In the genomic region with DNA sequence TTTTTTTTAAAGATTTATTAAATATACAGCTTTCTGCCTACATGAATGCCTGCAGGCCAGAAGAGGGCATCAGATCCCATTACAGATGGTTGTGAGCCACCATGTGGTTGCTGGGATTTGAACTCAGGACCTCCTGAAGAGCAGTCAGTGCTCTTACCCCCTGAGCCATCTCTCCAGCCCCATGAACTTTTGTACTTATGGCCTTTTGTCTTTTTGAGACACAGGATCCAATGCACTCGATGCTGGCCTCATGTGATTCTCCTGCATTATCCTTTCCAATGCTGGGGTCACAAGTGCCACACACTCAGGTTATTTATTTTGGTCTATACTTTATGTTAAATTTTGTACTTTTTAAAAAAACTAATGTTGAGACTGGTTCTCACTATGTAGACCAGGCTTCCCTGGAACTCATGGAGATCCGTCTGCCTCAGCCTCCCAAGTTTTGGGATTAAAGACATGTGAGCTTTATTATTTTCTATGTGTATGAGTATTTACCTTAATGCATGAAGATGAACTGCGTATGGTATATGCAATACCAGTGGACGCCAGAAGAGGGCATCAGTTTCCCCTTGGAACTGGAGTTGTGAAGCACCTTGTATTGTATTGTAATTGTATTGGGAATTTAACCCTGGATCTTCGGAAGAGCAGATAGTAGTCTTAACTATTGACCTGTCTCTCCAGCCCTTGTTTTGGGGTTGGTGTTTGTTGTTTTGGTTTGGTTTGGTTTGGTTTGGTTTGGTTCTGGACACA, we compare ENCODE assay signal across 9 mouse cellular contexts. TPM values are rescaled to one million over a fixed set of nuclear protein-coding genes. Genes with fewer than 3 reads are reported as not detected.
A peak's percentile ranks its signal among the peaks of the same experiment; 100 is the strongest.
DNase-seq lines count a peak whose midpoint lies in the region; ATAC-seq and TF ChIP-seq lines count a peak whose summit lies in the region.
"Had no signal": no experiment of that assay in that cellular context is flagged by ENCODE, and none has a peak within 500 bp of the region (broad histone marks: within the 10 kb centered on the region; RNA-seq: fewer than 3 reads in every experiment).

No protein-coding gene starts in this region.

- no peaks in the 10 kb centered on the region for H3K4me1 ChIP-seq in hindbrain, embryonic 11.5 days (replicated peaks; ENCODE audit: control insufficient read depth, insufficient read depth, low read length)
- H3K4me1 ChIP-seq in hindbrain, embryonic 13.5 days (replicated peaks) = no peaks in the 10 kb centered on the region
- H3K4me1 ChIP-seq in G1E (ENCODE audit: insufficient read depth, low read depth, low read length) = 0 out of 2 replicates have a peak, but pooled peaks cover 4% of the 10 kb centered on the region
- H3K4me1 ChIP-seq in liver, embryonic 14.5 days (replicated peaks; ENCODE audit: control insufficient read depth in 2 of 2, insufficient read depth in 2 of 2, low read length in 1 of 2) = no peaks in the 10 kb centered on the region
- H3K4me1 ChIP-seq in stomach, postnatal 0 days (replicated peaks; ENCODE audit: control insufficient read depth, insufficient read depth) = no peaks in the 10 kb centered on the region
- H3K4me1 ChIP-seq: embryonic facial prominence, embryonic 13.5 days had no signal

- TF ChIP-seq EP300 in liver, embryonic 14.5 days (IDR thresholded peaks at IDR 0.05; ENCODE audit: low read depth) = no peak
- no peak for TF ChIP-seq EP300 in stomach, postnatal 0 days (optimal IDR thresholded peaks at IDR 0.05)

- H3K27me3 ChIP-seq in hindbrain, embryonic 11.5 days (ENCODE audit: control insufficient read depth, insufficient read depth, low read length) = no peaks in the 10 kb centered on the region
- H3K27me3 ChIP-seq in hindbrain, embryonic 13.5 days = no peaks in the 10 kb centered on the region
- H3K27me3 ChIP-seq in G1E (ENCODE audit: insufficient read depth, low read length) = no peaks in the 10 kb centered on the region
- no peaks in the 10 kb centered on the region for H3K27me3 ChIP-seq in liver, embryonic 14.5 days (ENCODE audit: control insufficient read depth, insufficient read depth, low read length)
- H3K27me3 ChIP-seq in stomach, postnatal 0 days (ENCODE audit: control insufficient read depth, insufficient read depth, low read length) = no peaks in the 10 kb centered on the region
- H3K27me3 ChIP-seq: embryonic facial prominence, embryonic 13.5 days had no signal

- WGBS in hindbrain, embryonic 11.5 days = 34% methylated on average over 5 of the region's 5 CpGs
- WGBS in hindbrain, embryonic 13.5 days = 28% methylated on average over 5 of the region's 5 CpGs
- 28% methylated on average over 5 of the region's 5 CpGs for WGBS in liver, embryonic 14.5 days (ENCODE audit: insufficient replicate concordance)
- WGBS in stomach, postnatal 0 days = 39% methylated on average over 5 of the region's 5 CpGs

- peak; percentile 75 for TF ChIP-seq CTCF in G1E (IDR thresholded peaks at IDR 0.05; ENCODE audit: low read depth, low read length)
- TF ChIP-seq CTCF in liver, embryonic 14.5 days (IDR thresholded peaks at IDR 0.05; ENCODE audit: low read depth) = peak; percentile 76
- TF ChIP-seq CTCF in stomach, postnatal 0 days (IDR thresholded peaks at IDR 0.05; ENCODE audit: low read depth) = peak; percentile 85

- H3K4me2 ChIP-seq in hindbrain, embryonic 11.5 days (replicated peaks; ENCODE audit: low read depth, low read length) = no peak overlapping the region
- H3K4me2 ChIP-seq in hindbrain, embryonic 13.5 days = no peak overlapping the region
- no peak overlapping the region for H3K4me2 ChIP-seq in liver, embryonic 14.5 days (ENCODE audit: low read depth)
- H3K4me2 ChIP-seq in stomach, postnatal 0 days (replicated peaks; ENCODE audit: low read depth) = no peak overlapping the region
- H3K4me2 ChIP-seq: embryonic facial prominence, embryonic 13.5 days had no signal

- no peaks in the 10 kb centered on the region for H3K9me3 ChIP-seq in hindbrain, embryonic 11.5 days (ENCODE audit: control insufficient read depth, low read length)
- no peaks in the 10 kb centered on the region for H3K9me3 ChIP-seq in hindbrain, embryonic 13.5 days
- no peaks in the 10 kb centered on the region for H3K9me3 ChIP-seq in G1E (replicated peaks)
- no peaks in the 10 kb centered on the region for H3K9me3 ChIP-seq in liver, embryonic 14.5 days (ENCODE audit: control insufficient read depth, low read length)
- H3K9me3 ChIP-seq in stomach, postnatal 0 days (ENCODE audit: control insufficient read depth, low read length) = no peaks in the 10 kb centered on the region

- H3K9ac ChIP-seq in hindbrain, embryonic 11.5 days (ENCODE audit: low read depth, low read length) = no peak overlapping the region
- no peak overlapping the region for H3K9ac ChIP-seq in hindbrain, embryonic 13.5 days
- H3K9ac ChIP-seq in liver, embryonic 14.5 days (replicated peaks) = no peak overlapping the region
- H3K9ac ChIP-seq in stomach, postnatal 0 days (ENCODE audit: low read length) = no peak overlapping the region
- H3K9ac ChIP-seq: embryonic facial prominence, embryonic 13.5 days had no signal

- intact Hi-C loops in gastrocnemius, postnatal 36 days (cut with DNase I) = no loop called here

- ATAC-seq in hindbrain, embryonic 11.5 days (ENCODE audit: low FRiP score) = no peak
- ATAC-seq in hindbrain, embryonic 13.5 days (ENCODE audit: low FRiP score) = no peak
- ATAC-seq in G1E (ENCODE audit: extremely low read depth, insufficient number of reproducible peaks, low FRiP score, poor library complexity, severe bottlenecking) = no peak
- ATAC-seq in liver, embryonic 14.5 days (ENCODE audit: insufficient read depth) = no peak
- no peak for ATAC-seq in stomach, postnatal 0 days (ENCODE audit: low FRiP score, low TSS enrichment)

- no peak overlapping the region for H3K4me3 ChIP-seq in hindbrain, embryonic 11.5 days (ENCODE audit: low read depth, low read length)
- no peak overlapping the region for H3K4me3 ChIP-seq in hindbrain, embryonic 13.5 days
- H3K4me3 ChIP-seq in G1E (ENCODE audit: low read depth, low read length) = no peak overlapping the region
- H3K4me3 ChIP-seq in liver, embryonic 14.5 days (ENCODE audit: insufficient read depth in 1 of 2, low read depth in 2 of 2, low read length in 2 of 2) = no peak overlapping the region
- H3K4me3 ChIP-seq in stomach, postnatal 0 days (ENCODE audit: low read depth, low read length) = no peak overlapping the region
- H3K4me3 ChIP-seq: embryonic facial prominence, embryonic 13.5 days had no signal

- peak; percentile 78 for DNase-seq in hindbrain, embryonic 11.5 days (ENCODE audit: low spot score)
- DNase-seq in A20 (ENCODE audit: low read depth, low spot score) (peak; percentile 58), G1E (ENCODE audit: low spot score) (no peak)
- peak; percentile 81 for DNase-seq in embryo, embryonic 10 days (ENCODE audit: low spot score)
- DNase-seq in liver, embryonic 14.5 days (ENCODE audit: low read depth in 3 of 3, low spot score in 3 of 3) = peak in 2 of 3 experiments; percentile 40 to 41
- peak; percentile 62 for DNase-seq in stomach, postnatal 0 days (ENCODE audit: low spot score)
- no peak for DNase-seq in gastrocnemius, postnatal 36 days

- H3K36me3 ChIP-seq in hindbrain, embryonic 11.5 days (ENCODE audit: control insufficient read depth, insufficient read depth, low read length) = peaks cover 7% of the 10 kb centered on the region; the same call in 1 of the 2 replicates
- H3K36me3 ChIP-seq in hindbrain, embryonic 13.5 days = peaks cover 48% of the 10 kb centered on the region
- peaks cover 69% of the 10 kb centered on the region for H3K36me3 ChIP-seq in G1E (replicated peaks)
- H3K36me3 ChIP-seq in liver, embryonic 14.5 days (replicated peaks; ENCODE audit: control insufficient read depth, insufficient read depth, low read depth) = no peaks in the 10 kb centered on the region
- H3K36me3 ChIP-seq in stomach, postnatal 0 days (ENCODE audit: control insufficient read depth, insufficient read depth, low read length) = peaks cover 26% of the 10 kb centered on the region

- no peak overlapping the region for H3K27ac ChIP-seq in hindbrain, embryonic 11.5 days (ENCODE audit: low read depth, low read length)
- H3K27ac ChIP-seq in hindbrain, embryonic 13.5 days = no peak overlapping the region
- H3K27ac ChIP-seq in liver, embryonic 14.5 days = no peak overlapping the region
- H3K27ac ChIP-seq in stomach, postnatal 0 days (replicated peaks) = no peak overlapping the region
- H3K27ac ChIP-seq: embryonic facial prominence, embryonic 13.5 days had no signal

RNA-seq across cellular contexts. Expression of a gene that starts 15.0 kb away (rescaled TPM):
- polyA plus RNA-seq in hindbrain, embryonic 11.5 days (2014; fragmentation: Nextera tagmentation; extraction: Ambion mirVana) = 7.6 and 8.0 TPM in 2 replicates
- polyA plus RNA-seq in hindbrain, embryonic 13.5 days (2015; fragmentation: Nextera tagmentation; extraction: Ambion mirVana) = 2.8 and 2.9 TPM in 2 replicates
- total RNA-seq in G1E (2014; fragmentation: Nextera tagmentation) (0.30 TPM in 1 of 2 replicates, not detected in the other), G1E (2017) (0.05 and 0.12 TPM in 2 replicates)
- 0.28 and 0.30 TPM in 2 replicates for polyA plus RNA-seq in G1E (2012)
- polyA plus RNA-seq in liver, embryonic 14.5 days (2012; rRNA removed) = 0.68 and 0.92 TPM in 2 replicates
- polyA plus RNA-seq in liver, embryonic 14.5 days (2014; fragmentation: Nextera tagmentation; extraction: Ambion mirVana) = 0.09 and 0.14 TPM in 2 replicates
- 3.5 and 5.1 TPM in 2 replicates for polyA plus RNA-seq in stomach, postnatal 0 days (2015; fragmentation: Nextera tagmentation; extraction: Ambion mirVana)
- total RNA-seq in gastrocnemius, postnatal 36 days (2021) = 1 to 10 TPM; 2.0 TPM

RNA-seq across cellular contexts. Expression of a gene that starts 17.4 kb away (rescaled TPM):
- 8.8 and 9.4 TPM in 2 replicates for polyA plus RNA-seq in hindbrain, embryonic 11.5 days (2014; fragmentation: Nextera tagmentation; extraction: Ambion mirVana)
- polyA plus RNA-seq in hindbrain, embryonic 13.5 days (2015; fragmentation: Nextera tagmentation; extraction: Ambion mirVana) = 6.6 and 7.3 TPM in 2 replicates
- total RNA-seq in G1E (2014; fragmentation: Nextera tagmentation) (23.6 and 28.7 TPM in 2 replicates), G1E (2017) (3.9 and 4.4 TPM in 2 replicates)
- 13.6 and 22.4 TPM in 2 replicates for polyA plus RNA-seq in G1E (2012)
- polyA plus RNA-seq in liver, embryonic 14.5 days (2012; rRNA removed) = 2.5 and 3.2 TPM in 2 replicates
- 1.8 and 2.2 TPM in 2 replicates for polyA plus RNA-seq in liver, embryonic 14.5 days (2014; fragmentation: Nextera tagmentation; extraction: Ambion mirVana)
- 7.5 and 8.8 TPM in 2 replicates for polyA plus RNA-seq in stomach, postnatal 0 days (2015; fragmentation: Nextera tagmentation; extraction: Ambion mirVana)
- 1 to 10 TPM; 5.1 to 6.5 TPM for total RNA-seq in gastrocnemius, postnatal 36 days (2021)

RNA-seq across cellular contexts. Expression of a gene that starts 31.5 kb away (rescaled TPM):
- polyA plus RNA-seq in hindbrain, embryonic 11.5 days (2014; fragmentation: Nextera tagmentation; extraction: Ambion mirVana) = 9.0 and 11.0 TPM in 2 replicates
- polyA plus RNA-seq in hindbrain, embryonic 13.5 days (2015; fragmentation: Nextera tagmentation; extraction: Ambion mirVana) = 6.1 and 8.2 TPM in 2 replicates
- total RNA-seq in G1E (2014; fragmentation: Nextera tagmentation) = not detected in 2 replicates
- total RNA-seq in G1E (2017) = 0.23 TPM in 1 of 2 replicates, not detected in the other
- polyA plus RNA-seq in G1E (2012) = not detected in 2 replicates
- polyA plus RNA-seq in liver, embryonic 14.5 days (2012; rRNA removed) = 0.44 and 0.47 TPM in 2 replicates
- polyA plus RNA-seq in liver, embryonic 14.5 days (2014; fragmentation: Nextera tagmentation; extraction: Ambion mirVana) = not detected in 2 replicates
- polyA plus RNA-seq in stomach, postnatal 0 days (2015; fragmentation: Nextera tagmentation; extraction: Ambion mirVana) = 7.3 and 7.4 TPM in 2 replicates
- total RNA-seq in gastrocnemius, postnatal 36 days (2021) = under 1 TPM in 1 of 2 experiments, not detected in 1; 0.54 TPM

RNA-seq across cellular contexts. Expression of a gene that starts 43.5 kb away (rescaled TPM):
- polyA plus RNA-seq in hindbrain, embryonic 11.5 days (2014; fragmentation: Nextera tagmentation; extraction: Ambion mirVana) = 21.9 and 22.7 TPM in 2 replicates
- 43.6 and 45.3 TPM in 2 replicates for polyA plus RNA-seq in hindbrain, embryonic 13.5 days (2015; fragmentation: Nextera tagmentation; extraction: Ambion mirVana)
- 12.3 and 18.0 TPM in 2 replicates for total RNA-seq in G1E (2014; fragmentation: Nextera tagmentation)
- 10.5 and 11.3 TPM in 2 replicates for total RNA-seq in G1E (2017)
- 30.6 and 32.9 TPM in 2 replicates for polyA plus RNA-seq in G1E (2012)
- polyA plus RNA-seq in liver, embryonic 14.5 days (2012; rRNA removed) = 5.6 and 6.6 TPM in 2 replicates
- polyA plus RNA-seq in liver, embryonic 14.5 days (2014; fragmentation: Nextera tagmentation; extraction: Ambion mirVana) = 7.2 and 8.9 TPM in 2 replicates
- polyA plus RNA-seq in stomach, postnatal 0 days (2015; fragmentation: Nextera tagmentation; extraction: Ambion mirVana) = 14.2 and 14.5 TPM in 2 replicates
- 10 to 100 TPM; 45.3 to 50.1 TPM for total RNA-seq in gastrocnemius, postnatal 36 days (2021)

RNA-seq across cellular contexts. Expression of a gene that starts 44.4 kb away (rescaled TPM):
- 112 and 130 TPM in 2 replicates for polyA plus RNA-seq in hindbrain, embryonic 11.5 days (2014; fragmentation: Nextera tagmentation; extraction: Ambion mirVana)
- 159 and 172 TPM in 2 replicates for polyA plus RNA-seq in hindbrain, embryonic 13.5 days (2015; fragmentation: Nextera tagmentation; extraction: Ambion mirVana)
- total RNA-seq in G1E (2014; fragmentation: Nextera tagmentation) (40.3 and 67.7 TPM in 2 replicates), G1E (2017) (33.8 and 38.9 TPM in 2 replicates)
- polyA plus RNA-seq in G1E (2012) = 62.4 and 64.4 TPM in 2 replicates
- 41.3 and 43.0 TPM in 2 replicates for polyA plus RNA-seq in liver, embryonic 14.5 days (2012; rRNA removed)
- 27.2 and 32.2 TPM in 2 replicates for polyA plus RNA-seq in liver, embryonic 14.5 days (2014; fragmentation: Nextera tagmentation; extraction: Ambion mirVana)
- 45.1 and 45.2 TPM in 2 replicates for polyA plus RNA-seq in stomach, postnatal 0 days (2015; fragmentation: Nextera tagmentation; extraction: Ambion mirVana)
- 10 to 100 TPM; 13.9 to 14.7 TPM for total RNA-seq in gastrocnemius, postnatal 36 days (2021)

Comparison
In these comparisons a context has a peak if more than half of its experiments do, and no peak if none do; other contexts are left out.
1. DNase-seq: peak in hindbrain, embryonic 11.5 days (single experiment), A20 (single experiment), embryo, embryonic 10 days (single experiment), liver, embryonic 14.5 days (2 of 3) and stomach, postnatal 0 days (single experiment); none in G1E (single experiment) and gastrocnemius, postnatal 36 days (0 of 2).
2. Peak in every context shown above with its lines, with median percentiles within 50 percentile points of each other: CTCF ChIP-seq.